ENCODE assay signal across 9 mouse cellular contexts in the genomic region with DNA sequence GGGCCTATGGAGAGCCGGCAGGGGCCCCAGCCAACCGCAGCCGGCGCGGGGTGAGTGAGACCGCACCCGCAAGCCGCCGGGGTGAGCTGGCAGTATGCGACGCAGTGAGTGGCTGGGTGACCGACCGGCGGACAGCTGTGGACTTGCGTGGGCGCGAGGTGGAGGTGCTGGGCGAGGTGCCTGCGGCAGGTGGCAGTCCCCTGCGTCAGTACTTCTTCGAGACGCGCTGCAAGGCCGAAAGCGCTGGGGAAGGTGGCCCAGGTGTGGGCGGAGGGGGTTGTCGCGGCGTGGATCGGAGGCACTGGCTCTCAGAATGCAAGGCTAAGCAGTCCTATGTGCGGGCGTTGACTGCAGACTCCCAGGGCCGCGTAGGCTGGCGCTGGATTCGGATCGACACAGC. TPM values are rescaled to one million over a fixed set of nuclear protein-coding genes. Genes with fewer than 3 reads are reported as not detected.
DNase-seq lines count a peak whose midpoint lies in the region; ATAC-seq and TF ChIP-seq lines count a peak whose summit lies in the region.
"Had no signal": no experiment of that assay in that cellular context is flagged by ENCODE, and none has a peak within 500 bp of the region (broad histone marks: within the 10 kb centered on the region; RNA-seq: fewer than 3 reads in every experiment).

No protein-coding gene starts in this region.

- TF ChIP-seq CTCF in kidney, adult 2 months (conservative IDR thresholded peaks at IDR 0.05; ENCODE audit: insufficient read depth, insufficient read length, low read depth, low read length): no peak

- DNase-seq in left cerebral cortex, postnatal 25 days (ENCODE audit: low spot score in 2 of 2): peak; percentile 17 to 64
- no peak for DNase-seq in left cerebral cortex, postnatal 14 days (ENCODE audit: low spot score in 2 of 2)
- peak; percentile 42 for DNase-seq in Muller cell, postnatal 12 days (ENCODE audit: inconsistent ontology term)
- DNase-seq in adrenal gland, adult 2 months: no peak
- no peak for DNase-seq in adrenal gland, adult 18-20 months (ENCODE audit: low spot score in 2 of 2)
- no peak for DNase-seq in kidney, adult 2 months
- DNase-seq: kidney, postnatal 10 days had no signal

- H3K4me2 ChIP-seq in midbrain, embryonic 13.5 days (replicated peaks): peak overlapping the region; percentile 26; the same call in 1 of the 2 replicates

- H3K27ac ChIP-seq in midbrain, embryonic 13.5 days: no peak overlapping the region
- no peak overlapping the region for H3K27ac ChIP-seq in kidney, adult 2 months (ENCODE audit: insufficient read depth, low read depth, low read length)

- H3K27me3 ChIP-seq in midbrain, embryonic 13.5 days: peaks cover 100% of the 10 kb centered on the region
- H3K27me3 ChIP-seq in kidney, adult 2 months (replicated peaks; ENCODE audit: control insufficient read depth, insufficient read depth, low read length): no peaks in the 10 kb centered on the region

- intact Hi-C loops in left cerebral cortex, postnatal 25 days (cut with DNase I): no loop called here
- intact Hi-C loops in left cerebral cortex, postnatal 14 days (cut with DNase I): no loop called here

- peaks cover 17% of the 10 kb centered on the region for H3K4me1 ChIP-seq in midbrain, embryonic 13.5 days (replicated peaks)
- H3K4me1 ChIP-seq in kidney, adult 2 months (ENCODE audit: control insufficient read depth, insufficient read depth, low read length): no peaks in the 10 kb centered on the region; the same call in 1 of the 2 replicates

- H3K4me3 ChIP-seq in midbrain, embryonic 13.5 days (replicated peaks): no peak overlapping the region
- no peak overlapping the region for H3K4me3 ChIP-seq in kidney, adult 2 months (ENCODE audit: insufficient read depth, low read depth, low read length)

- peak overlapping the region; percentile 10; the same call in 1 of the 2 replicates for H3K9ac ChIP-seq in midbrain, embryonic 13.5 days (replicated peaks)

- no peaks in the 10 kb centered on the region for H3K9me3 ChIP-seq in midbrain, embryonic 13.5 days

- 13% methylated on average over 37 of the region's 37 CpGs for WGBS in midbrain, embryonic 13.5 days
- 41% methylated on average over 37 of the region's 37 CpGs for WGBS in kidney, adult 2 months

- peak; percentile 59 for ATAC-seq in granulocyte monocyte progenitor cell, adult 5-6 weeks (replicated peaks; ENCODE audit: poor library complexity, severe bottlenecking)
- no peak for ATAC-seq in midbrain, embryonic 13.5 days

- peaks cover 4% of the 10 kb centered on the region for H3K36me3 ChIP-seq in midbrain, embryonic 13.5 days
- no peaks in the 10 kb centered on the region for H3K36me3 ChIP-seq in kidney, adult 2 months (ENCODE audit: control insufficient read depth, insufficient read depth, low read length)

- no peak for TF ChIP-seq POLR2A in kidney, adult 2 months (IDR thresholded peaks at IDR 0.05; ENCODE audit: low read depth, low read length)

RNA-seq across cellular contexts. Expression of a gene that starts 2.1 kb away (rescaled TPM):
- under 1 TPM in 1 of 2 experiments, not detected in 1; 0.16 TPM for total RNA-seq in left cerebral cortex, postnatal 25 days (2021)
- total RNA-seq in left cerebral cortex, postnatal 14 days (2021): not detected
- total RNA-seq in granulocyte monocyte progenitor cell, adult 5-6 weeks (2014; fragmentation: Nextera tagmentation): not detected in 2 replicates
- not detected in 2 replicates for total RNA-seq in granulocyte monocyte progenitor cell, adult 5-6 weeks (2017)
- polyA plus RNA-seq in midbrain, embryonic 13.5 days (2015; fragmentation: Nextera tagmentation; extraction: Ambion mirVana): not detected in 2 replicates
- not detected for total RNA-seq in adrenal gland, adult 2 months (2021)
- not detected in 2 replicates for polyA plus RNA-seq in adrenal gland, adult 2 months (2012; rRNA removed)
- total RNA-seq in adrenal gland, adult 18-20 months (2021): under 1 TPM; 0.17 to 0.45 TPM
- 0.44 and 0.58 TPM in 2 replicates for polyA plus RNA-seq in kidney, adult 2 months (2012; rRNA removed)

RNA-seq across cellular contexts. Expression of a gene that starts 5.0 kb away (rescaled TPM):
- not detected for total RNA-seq in left cerebral cortex, postnatal 25 days (2021)
- not detected for total RNA-seq in left cerebral cortex, postnatal 14 days (2021)
- total RNA-seq in granulocyte monocyte progenitor cell, adult 5-6 weeks (2014; fragmentation: Nextera tagmentation): not detected in 2 replicates
- not detected in 2 replicates for total RNA-seq in granulocyte monocyte progenitor cell, adult 5-6 weeks (2017)
- polyA plus RNA-seq in midbrain, embryonic 13.5 days (2015; fragmentation: Nextera tagmentation; extraction: Ambion mirVana): 0.50 TPM in 1 of 2 replicates, not detected in the other
- total RNA-seq in adrenal gland, adult 2 months (2021): not detected
- polyA plus RNA-seq in adrenal gland, adult 2 months (2012; rRNA removed): not detected in 2 replicates
- total RNA-seq in adrenal gland, adult 18-20 months (2021): not detected
- polyA plus RNA-seq in kidney, adult 2 months (2012; rRNA removed): not detected in 2 replicates

RNA-seq across cellular contexts. Expression of a gene that starts 10.2 kb away (rescaled TPM):
- not detected for total RNA-seq in left cerebral cortex, postnatal 25 days (2021)
- total RNA-seq in left cerebral cortex, postnatal 14 days (2021): under 1 TPM in 1 of 2 experiments, not detected in 1; 0.15 TPM
- not detected in 2 replicates for total RNA-seq in granulocyte monocyte progenitor cell, adult 5-6 weeks (2014; fragmentation: Nextera tagmentation)
- not detected in 2 replicates for total RNA-seq in granulocyte monocyte progenitor cell, adult 5-6 weeks (2017)
- not detected in 2 replicates for polyA plus RNA-seq in midbrain, embryonic 13.5 days (2015; fragmentation: Nextera tagmentation; extraction: Ambion mirVana)
- total RNA-seq in adrenal gland, adult 2 months (2021): not detected
- polyA plus RNA-seq in adrenal gland, adult 2 months (2012; rRNA removed): not detected in 2 replicates
- not detected for total RNA-seq in adrenal gland, adult 18-20 months (2021)
- polyA plus RNA-seq in kidney, adult 2 months (2012; rRNA removed): 0.07 and 0.91 TPM in 2 replicates

RNA-seq across cellular contexts. Expression of a gene that starts 19.0 kb away (rescaled TPM):
- total RNA-seq in left cerebral cortex, postnatal 25 days (2021): 10 to 100 TPM; 15.7 to 16.5 TPM
- total RNA-seq in left cerebral cortex, postnatal 14 days (2021): 10 to 100 TPM; 14.4 to 16.3 TPM
- total RNA-seq in granulocyte monocyte progenitor cell, adult 5-6 weeks (2014; fragmentation: Nextera tagmentation): 27.1 and 32.4 TPM in 2 replicates
- total RNA-seq in granulocyte monocyte progenitor cell, adult 5-6 weeks (2017): 20.3 and 21.3 TPM in 2 replicates
- polyA plus RNA-seq in midbrain, embryonic 13.5 days (2015; fragmentation: Nextera tagmentation; extraction: Ambion mirVana): 20.6 and 23.4 TPM in 2 replicates
- total RNA-seq in adrenal gland, adult 2 months (2021): 10 to 100 TPM; 46.4 to 57.6 TPM
- 64.0 and 82.1 TPM in 2 replicates for polyA plus RNA-seq in adrenal gland, adult 2 months (2012; rRNA removed)
- total RNA-seq in adrenal gland, adult 18-20 months (2021): 10 to 100 TPM; 40.4 to 61.6 TPM
- 57.4 and 61.2 TPM in 2 replicates for polyA plus RNA-seq in kidney, adult 2 months (2012; rRNA removed)

RNA-seq across cellular contexts. Expression of a gene that starts 20.1 kb away (rescaled TPM):
- total RNA-seq in left cerebral cortex, postnatal 25 days (2021): 100 to 1,000 TPM; 341 to 386 TPM
- 100 to 1,000 TPM; 373 to 398 TPM for total RNA-seq in left cerebral cortex, postnatal 14 days (2021)
- total RNA-seq in granulocyte monocyte progenitor cell, adult 5-6 weeks (2014; fragmentation: Nextera tagmentation): 259 and 270 TPM in 2 replicates
- 374 and 382 TPM in 2 replicates for total RNA-seq in granulocyte monocyte progenitor cell, adult 5-6 weeks (2017)
- 223 and 238 TPM in 2 replicates for polyA plus RNA-seq in midbrain, embryonic 13.5 days (2015; fragmentation: Nextera tagmentation; extraction: Ambion mirVana)
- total RNA-seq in adrenal gland, adult 2 months (2021): 100 to 1,000 TPM; 219 to 278 TPM
- polyA plus RNA-seq in adrenal gland, adult 2 months (2012; rRNA removed): 230 and 236 TPM in 2 replicates
- total RNA-seq in adrenal gland, adult 18-20 months (2021): 100 to 1,000 TPM; 262 to 325 TPM
- polyA plus RNA-seq in kidney, adult 2 months (2012; rRNA removed): 137 and 138 TPM in 2 replicates

Comparison
In these comparisons a context has a peak if more than half of its experiments do, and no peak if none do; other contexts are left out.
1. DNase-seq: peak in left cerebral cortex, postnatal 25 days (2 of 2) and Muller cell, postnatal 12 days (single experiment); none in left cerebral cortex, postnatal 14 days (0 of 2), adrenal gland, adult 2 months (single experiment), adrenal gland, adult 18-20 months (0 of 2) and kidney, adult 2 months (single experiment).